Mouse (Mus musculus) G1E (cell line): Measurements from ENCODE around the gene Dnph1.

ENCODE experiments used
- CTCF ChIP-seq: IDR thresholded peaks from 2 replicates; pipeline ENCODE4 v1.5.1; 2012; ENCODE audit warnings: low read depth, low read length, inconsistent platforms, mixed read lengths
- GATA2 ChIP-seq: IDR thresholded peaks from 2 replicates; pipeline ENCODE4 v1.6.1; 2012; ENCODE audit warnings: low read depth, low read length, inconsistent platforms, borderline replicate concordance
- TAL1 ChIP-seq: conservative IDR thresholded peaks from 2 replicates; pipeline ENCODE4 v1.6.1; 2012; ENCODE audit warnings: low read depth, low read length, inconsistent platforms, mixed read lengths

GRCm38 (mm10) chr17:46546591-46546990, 50.1 kb downstream of the Dnph1 start:
- TF ChIP-seq CTCF (no peak), TAL1 (no peak), GATA2 (no peak)
